Mouse (Mus musculus): ENCODE measurements around the gene Perm1. TPM values are rescaled to one million over a fixed set of nuclear protein-coding genes. Genes with fewer than 3 reads are reported as not detected.

Gene Perm1
- total RNA-seq, 2 experiments from 2014 or later: 0.05 TPM; not detected in 1

- peak; percentile 86 for ATAC-seq (replicated peaks; ENCODE audit: poor library complexity, severe bottlenecking)
Measured at GRCm38 (mm10) chr4:156197829-156198205, 17.9 kb upstream of the Perm1 start.

GRCm38 (mm10) chr4:156200623-156201475 is 14.8 kb upstream of the Perm1 start, which contains the start of gene Isg15:
Isg15 (minus strand) TSS chr4:156200818.
- ATAC-seq (replicated peaks; ENCODE audit: poor library complexity, severe bottlenecking): 0 out of 2 replicates have a peak, but pooled peaks have one; percentile 9

- no peak for ATAC-seq (replicated peaks; ENCODE audit: poor library complexity, severe bottlenecking)
Measured at GRCm38 (mm10) chr4:156202462-156202893, 13.2 kb upstream of the Perm1 start.

GRCm38 (mm10) chr4:156203001-156203412 is 12.7 kb upstream of the Perm1 start, which contains the start of gene AW011738:
AW011738 (plus strand) TSS chr4:156203304.
- peak; percentile 75 for ATAC-seq (replicated peaks; ENCODE audit: poor library complexity, severe bottlenecking)

GRCm38 (mm10) chr4:156203413-156204131 is 12.1 kb upstream of the Perm1 start:
- ATAC-seq (replicated peaks; ENCODE audit: poor library complexity, severe bottlenecking): peak; percentile 50

- ATAC-seq (replicated peaks; ENCODE audit: poor library complexity, severe bottlenecking): no peak
Measured at GRCm38 (mm10) chr4:156208872-156209271, 6.8 kb upstream of the Perm1 start.

- peak; percentile 86 for ATAC-seq (replicated peaks; ENCODE audit: poor library complexity, severe bottlenecking)
Measured at GRCm38 (mm10) chr4:156209963-156210635, 5.6 kb upstream of the Perm1 start.

- ATAC-seq (replicated peaks; ENCODE audit: poor library complexity, severe bottlenecking): no peak
Measured at GRCm38 (mm10) chr4:156213134-156213533, 2.5 kb upstream of the Perm1 start.

GRCm38 (mm10) chr4:156216196-156216595 is 528 bp downstream of the Perm1 start:
- no peak for ATAC-seq (replicated peaks; ENCODE audit: poor library complexity, severe bottlenecking)

- ATAC-seq (replicated peaks; ENCODE audit: poor library complexity, severe bottlenecking): no peak
Measured at GRCm38 (mm10) chr4:156217022-156217669, 1.5 kb downstream of the Perm1 start.

- no peak for ATAC-seq (replicated peaks; ENCODE audit: poor library complexity, severe bottlenecking)
Measured at GRCm38 (mm10) chr4:156217838-156218237, 2.2 kb downstream of the Perm1 start.

GRCm38 (mm10) chr4:156219936-156220335 is 4.3 kb downstream of the Perm1 start:
- ATAC-seq (replicated peaks; ENCODE audit: poor library complexity, severe bottlenecking): no peak

GRCm38 (mm10) chr4:156224276-156224675 is 8.6 kb downstream of the Perm1 start:
- no peak for ATAC-seq (replicated peaks; ENCODE audit: poor library complexity, severe bottlenecking)

- ATAC-seq (replicated peaks; ENCODE audit: poor library complexity, severe bottlenecking): peak; percentile 27; the same call in 1 of the 2 replicates
Measured at GRCm38 (mm10) chr4:156227752-156228392, 12.2 kb downstream of the Perm1 start.

- ATAC-seq (replicated peaks; ENCODE audit: poor library complexity, severe bottlenecking): peak; percentile 54; the same call in 1 of the 2 replicates
Measured at GRCm38 (mm10) chr4:156228393-156229024, 12.8 kb downstream of the Perm1 start.

- no peak for ATAC-seq (replicated peaks; ENCODE audit: poor library complexity, severe bottlenecking)
Measured at GRCm38 (mm10) chr4:156234021-156234501, 18.4 kb downstream of the Perm1 start.

GRCm38 (mm10) chr4:156234701-156235213 is 19.1 kb downstream of the Perm1 start, which contains the start of gene Plekhn1:
Plekhn1 (minus strand) TSS chr4:156234857.
- peak; percentile 15; the same call in 1 of the 2 replicates for ATAC-seq (replicated peaks; ENCODE audit: poor library complexity, severe bottlenecking)

GRCm38 (mm10) chr4:156235360-156235770 is 19.7 kb downstream of the Perm1 start:
- no peak for ATAC-seq (replicated peaks; ENCODE audit: poor library complexity, severe bottlenecking)
